Mouse (Mus musculus) CD8-positive naive resting alpha-beta T cell, adult 2 months (primary cell): Measurements from ENCODE around the gene Cacna1c.

ENCODE experiments used
- DNase-seq, 2 experiments: peaks; one replicate each; pipeline ENCODE4 v3.0.0; 2022; ENCODE audit warnings: low read depth in 2 of 2, low spot score in 2 of 2

Gene Cacna1c

GRCm38 (mm10) chr6:119058896-119059295, 137.3 kb downstream of the Cacna1c start:
- no peak for DNase-seq

- DNase-seq, result no peak
Observed at GRCm38 (mm10) chr6:119058461-119058860, 137.8 kb downstream of the Cacna1c start.

GRCm38 (mm10) chr6:119057076-119057479, 139.1 kb downstream of the Cacna1c start:
- no peak for DNase-seq

GRCm38 (mm10) chr6:119052801-119053200, 143.4 kb downstream of the Cacna1c start:
- no peak for DNase-seq

GRCm38 (mm10) chr6:119052366-119052765, 143.9 kb downstream of the Cacna1c start:
- no peak for DNase-seq

- DNase-seq, result no peak
Observed at GRCm38 (mm10) chr6:119051721-119052120, 144.5 kb downstream of the Cacna1c start.

GRCm38 (mm10) chr6:119047340-119047739, 148.9 kb downstream of the Cacna1c start:
- DNase-seq, result no peak

GRCm38 (mm10) chr6:119045498-119045897, 150.7 kb downstream of the Cacna1c start:
- DNase-seq, result no peak

- no peak for DNase-seq
Observed at GRCm38 (mm10) chr6:119044148-119044547, 152.1 kb downstream of the Cacna1c start.

GRCm38 (mm10) chr6:119042803-119043202, 153.4 kb downstream of the Cacna1c start:
- no peak for DNase-seq

- DNase-seq, result no peak
Observed at GRCm38 (mm10) chr6:119040961-119041360, 155.3 kb downstream of the Cacna1c start.

GRCm38 (mm10) chr6:119039815-119040214, 156.4 kb downstream of the Cacna1c start:
- no peak for DNase-seq

GRCm38 (mm10) chr6:119039293-119039692, 156.9 kb downstream of the Cacna1c start:
- DNase-seq, result no peak

GRCm38 (mm10) chr6:119037815-119038214, 158.4 kb downstream of the Cacna1c start:
- no peak for DNase-seq

GRCm38 (mm10) chr6:119037047-119037446, 159.2 kb downstream of the Cacna1c start:
- no peak for DNase-seq

GRCm38 (mm10) chr6:119035361-119035760, 160.9 kb downstream of the Cacna1c start:
- no peak for DNase-seq

- DNase-seq, result no peak
Observed at GRCm38 (mm10) chr6:119034947-119035346, 161.3 kb downstream of the Cacna1c start.

- DNase-seq, result no peak
Observed at GRCm38 (mm10) chr6:119027880-119028279, 168.3 kb downstream of the Cacna1c start.

- DNase-seq, result no peak
Observed at GRCm38 (mm10) chr6:119022850-119023249, 173.4 kb downstream of the Cacna1c start.

- DNase-seq, result no peak
Observed at GRCm38 (mm10) chr6:119021226-119021625, 175.0 kb downstream of the Cacna1c start.

- no peak for DNase-seq
Observed at GRCm38 (mm10) chr6:119018956-119019355, 177.3 kb downstream of the Cacna1c start.

GRCm38 (mm10) chr6:119018256-119018655, 178.0 kb downstream of the Cacna1c start:
- no peak for DNase-seq

- DNase-seq, result no peak
Observed at GRCm38 (mm10) chr6:119017498-119017897, 178.7 kb downstream of the Cacna1c start.

- no peak for DNase-seq
Observed at GRCm38 (mm10) chr6:119015346-119015745, 180.9 kb downstream of the Cacna1c start.
